ENCODE assay signal across 12 mouse cellular contexts in the genomic region with DNA sequence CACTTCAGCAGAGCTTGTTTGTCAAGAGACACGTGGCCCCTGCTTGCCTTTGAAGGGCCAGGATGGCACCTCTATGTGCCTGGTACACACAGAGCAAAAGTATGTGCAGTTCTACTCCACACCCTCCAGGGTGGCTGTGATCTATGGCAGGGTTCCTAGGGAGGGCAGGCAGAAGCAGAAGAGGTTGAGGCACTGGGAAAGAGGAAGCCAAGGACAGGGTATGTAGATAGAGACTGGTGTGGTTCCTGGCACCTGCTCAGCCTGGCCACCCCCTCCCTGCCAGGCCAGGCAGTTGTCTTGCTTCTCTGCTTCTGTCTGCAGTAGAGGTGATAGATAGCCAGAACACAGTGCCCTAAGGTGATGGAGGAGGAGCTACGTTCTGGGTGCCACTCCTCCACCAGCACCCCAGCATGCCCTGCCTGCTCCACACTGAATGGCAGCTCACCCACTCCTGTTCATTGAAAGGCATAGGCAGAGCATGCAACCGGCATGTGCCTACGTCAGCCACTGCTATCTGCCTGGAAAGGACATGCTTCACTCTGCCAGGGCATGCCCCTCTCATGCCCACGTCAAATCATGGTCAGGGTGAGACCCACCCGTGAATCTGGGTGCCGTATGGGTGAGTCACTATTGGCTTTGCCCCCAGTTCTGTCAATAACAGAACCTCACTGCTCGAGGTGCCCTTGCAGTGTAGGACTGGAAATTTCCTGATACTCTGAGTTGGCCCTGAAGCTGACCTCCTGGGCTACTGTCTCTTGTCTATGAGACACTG. TPM values are rescaled to one million over a fixed set of nuclear protein-coding genes. Genes with fewer than 3 reads are reported as not detected.
DNase-seq lines count a peak whose midpoint lies in the region; ATAC-seq and TF ChIP-seq lines count a peak whose summit lies in the region.
"Had no signal": no experiment of that assay in that cellular context is flagged by ENCODE, and none has a peak within 500 bp of the region (broad histone marks: within the 10 kb centered on the region; RNA-seq: fewer than 3 reads in every experiment).

No protein-coding gene starts in this region.

- H3K9ac ChIP-seq in heart, adult 2 months (ENCODE audit: low read depth, low read length): no peak overlapping the region
- H3K9ac ChIP-seq in heart, embryonic 11.5 days (ENCODE audit: low read depth, low read length): no peak overlapping the region
- H3K9ac ChIP-seq: forebrain, postnatal 0 days; hindbrain, embryonic 15.5 days had no signal

- no peak for TF ChIP-seq EP300 in heart, adult 2 months (IDR thresholded peaks at IDR 0.05; ENCODE audit: insufficient read depth, low read depth, low read length)

- peaks cover 9% of the 10 kb centered on the region for H3K4me1 ChIP-seq in heart, adult 2 months (ENCODE audit: control insufficient read depth, insufficient read depth, low read length)
- no peaks in the 10 kb centered on the region for H3K4me1 ChIP-seq in heart, embryonic 11.5 days (ENCODE audit: control insufficient read depth, insufficient read depth, low read length)
- H3K4me1 ChIP-seq: hindbrain, embryonic 15.5 days; midbrain, embryonic 10.5 days had no signal

- WGBS in heart, adult 2 months: 59% methylated on average over 8 of the region's 8 CpGs
- WGBS in heart, embryonic 11.5 days (ENCODE audit: insufficient replicate concordance): 63% methylated on average over 8 of the region's 8 CpGs

- intact Hi-C loops in heart, adult 2 months (cut with DNase I): no loop called here

- TF ChIP-seq CTCF in heart, adult 2 months (IDR thresholded peaks at IDR 0.05): 0 out of 2 replicates have a peak, but pooled peaks have one; percentile 13

- ATAC-seq in heart, embryonic 11.5 days (replicated peaks; ENCODE audit: insufficient number of reproducible peaks, low FRiP score, low TSS enrichment): no peak
- no peak for ATAC-seq in cerebellum, adult (ENCODE audit: insufficient number of reproducible peaks, low FRiP score, low TSS enrichment)
- ATAC-seq: forebrain, postnatal 0 days had no signal

- H3K4me3 ChIP-seq in heart, adult 2 months: no peak overlapping the region
- no peak overlapping the region for H3K4me3 ChIP-seq in heart, embryonic 11.5 days (ENCODE audit: low read depth, low read length)
- H3K4me3 ChIP-seq: hindbrain, embryonic 15.5 days; midbrain, embryonic 10.5 days had no signal

- no peak overlapping the region for H3K27ac ChIP-seq in heart, adult 2 months
- no peak overlapping the region for H3K27ac ChIP-seq in heart, embryonic 11.5 days (ENCODE audit: low read depth, low read length)
- H3K27ac ChIP-seq: hindbrain, embryonic 15.5 days; midbrain, embryonic 10.5 days had no signal

- DNase-seq in heart, adult 2 months: peak in 1 of 2 experiments; percentile 19
- peak; percentile 61 to 83 for DNase-seq in urinary bladder, adult 18-20 months (ENCODE audit: low spot score in 2 of 2)
- no peak for DNase-seq in urinary bladder, postnatal 10 days (ENCODE audit: low spot score)
- peak; percentile 21 for DNase-seq in lung, postnatal 36 days
- no peak for DNase-seq in embryo, embryonic 10 days (ENCODE audit: low spot score)
- no peak for DNase-seq in retina, postnatal 1 day
- DNase-seq: embryo, embryonic 11 days; forebrain, postnatal 0 days had no signal

- no peak overlapping the region for H3K4me2 ChIP-seq in heart, embryonic 11.5 days
- H3K4me2 ChIP-seq: hindbrain, embryonic 15.5 days had no signal

- H3K9me3 ChIP-seq in heart, embryonic 11.5 days (replicated peaks; ENCODE audit: control insufficient read depth, low read length): no peaks in the 10 kb centered on the region
- H3K9me3 ChIP-seq: hindbrain, embryonic 15.5 days; midbrain, embryonic 10.5 days had no signal

- H3K79me2 ChIP-seq in heart, adult 2 months (replicated peaks; ENCODE audit: control insufficient read depth, insufficient read depth, low read length): no peaks in the 10 kb centered on the region

- H3K27me3 ChIP-seq in heart, adult 2 months (ENCODE audit: control insufficient read depth, insufficient read depth, low read length): no peaks in the 10 kb centered on the region
- no peaks in the 10 kb centered on the region; the same call in 1 of the 2 replicates for H3K27me3 ChIP-seq in heart, embryonic 11.5 days (ENCODE audit: control insufficient read depth, insufficient read depth, low read length)
- H3K27me3 ChIP-seq: hindbrain, embryonic 15.5 days had no signal

- peaks cover 2% of the 10 kb centered on the region; the same call in 1 of the 2 replicates for H3K36me3 ChIP-seq in heart, adult 2 months (ENCODE audit: control insufficient read depth, insufficient read depth, low read length)
- H3K36me3 ChIP-seq in heart, embryonic 11.5 days (ENCODE audit: control insufficient read depth, insufficient read depth, low read length): no peaks in the 10 kb centered on the region
- H3K36me3 ChIP-seq: hindbrain, embryonic 15.5 days; midbrain, embryonic 10.5 days had no signal

- TF ChIP-seq POLR2A in heart, adult 2 months (IDR thresholded peaks at IDR 0.05; ENCODE audit: insufficient read depth, low read depth, low read length): no peak

RNA-seq across cellular contexts. Expression of a gene that starts 31.5 kb away (rescaled TPM):
- total RNA-seq in heart, adult 2 months (2021): 10 to 100 TPM; 28.3 to 43.6 TPM
- polyA plus RNA-seq in heart, adult 2 months (2012; rRNA removed): 27.3 and 31.4 TPM in 2 replicates
- polyA plus RNA-seq in heart, embryonic 11.5 days (2014; fragmentation: Nextera tagmentation; extraction: Ambion mirVana): 71.3 and 100 TPM in 2 replicates

RNA-seq across cellular contexts. Expression of a gene that starts 56.3 kb away (rescaled TPM):
- total RNA-seq in heart, adult 2 months (2021): 10 to 100 TPM; 12.5 to 13.1 TPM
- 12.1 and 15.7 TPM in 2 replicates for polyA plus RNA-seq in heart, adult 2 months (2012; rRNA removed)
- 17.1 and 21.2 TPM in 2 replicates for polyA plus RNA-seq in heart, embryonic 11.5 days (2014; fragmentation: Nextera tagmentation; extraction: Ambion mirVana)

Comparison
In these comparisons a context has a peak if more than half of its experiments do, and no peak if none do; other contexts are left out.
1. DNase-seq: peak in urinary bladder, adult 18-20 months (2 of 2) and lung, postnatal 36 days (single experiment); none in urinary bladder, postnatal 10 days (single experiment), embryo, embryonic 10 days (single experiment) and retina, postnatal 1 day (single experiment).